Mouse (Mus musculus) hindbrain, postnatal 0 days (tissue): ENCODE data around the gene Cmip. TPM values are rescaled to one million over a fixed set of nuclear protein-coding genes. Genes with fewer than 3 reads are reported as not detected.

Source experiments
- ATAC-seq: fragments of 200-750 bp; cut with Nextera tagmentation; 2 replicates; pipeline ENCODE4 v1.8.0; 2017; ENCODE audit warnings: mild to moderate bottlenecking, moderate TSS enrichment, moderate library complexity
- DNase-seq: peaks from one replicate; pipeline ENCODE4 v3.0.0-alpha.2; 2015; ENCODE audit warnings: low spot score
- H3K27ac ChIP-seq: fragments of 300-500 bp; sonication (generic); 2 replicates; pipeline ENCODE4 v1.5.1; 2014; ENCODE audit warnings: mild to moderate bottlenecking
- H3K27me3 ChIP-seq: fragments of 300-500 bp; sonication (generic); 2 replicates; pipeline ENCODE4 v1.6.1; 2014; ENCODE audit warnings: low read length, mixed read lengths; ENCODE audit not compliant: insufficient read depth
- H3K36me3 ChIP-seq: fragments of 300-500 bp; sonication (generic); 2 replicates; pipeline ENCODE4 v1.6.1; 2014; ENCODE audit warnings: low read length, mixed read lengths; ENCODE audit not compliant: insufficient read depth
- H3K4me1 ChIP-seq: fragments of 300-500 bp; sonication (generic); 2 replicates; pipeline ENCODE4 v1.6.1; 2014; ENCODE audit warnings: antibody characterized with exemption, low read length, mixed read lengths; ENCODE audit not compliant: insufficient read depth
- H3K4me2 ChIP-seq: fragments of 300-500 bp; sonication (generic); 2 replicates; pipeline ENCODE4 v1.6.1; 2014; ENCODE audit warnings: low read depth, mild to moderate bottlenecking, low read length, moderate library complexity, mixed read lengths
- H3K4me3 ChIP-seq: fragments of 300-500 bp; sonication (generic); 2 replicates; pipeline ENCODE4 v1.5.1; 2014; ENCODE audit warnings: low read length
- H3K9ac ChIP-seq: fragments of 300-500 bp; sonication (generic); replicated peaks from 2 replicates; pipeline ENCODE4 v1.6.1; 2014; ENCODE audit warnings: mild to moderate bottlenecking, low read length, moderate library complexity, mixed read lengths
- H3K9me3 ChIP-seq: fragments of 300-500 bp; sonication (generic); 2 replicates; pipeline ENCODE4 v1.6.1; 2016; ENCODE audit warnings: low read length, mixed read lengths
- CTCF ChIP-seq: IDR thresholded peaks from 2 replicates; pipeline ENCODE4 v1.5.1; 2016; ENCODE audit warnings: antibody characterized with exemption, control low read depth, low read depth
- WGBS: fragments of 180-500 bp; shearing (Covaris S2); extraction: QIAGEN DNeasy Blood & Tissue Kit; methylation state at CpG from one replicate; pipeline ENCODE4 v1.1.7; 2014; 5-methylcytosine and 5-hydroxymethylcytosine counted together
- polyA plus RNA-seq: library from polyadenylated mRNA; unstranded; fragments of >200 nt; fragmentation: Nextera tagmentation; extraction: Ambion mirVana; gene quantifications from 2 replicates; pipeline ENCODE4 v1.2.1, GENCODE M21; 2015
- total RNA-seq: library from RNA; depleted of rRNA; stranded (reverse); fragments of >200 nt; gene quantifications from 2 replicates; pipeline ENCODE4 v1.2.3, GENCODE M21; 2014

The Cmip gene
- total and polyA plus RNA-seq, 2 experiments from 2014 or later, result 163 to 230 TPM

- DNase-seq (no peak), ATAC-seq (no peak)
- no peaks in the 10 kb centered on the region for H3K27me3 ChIP-seq
- H3K4me2 ChIP-seq, result peak overlapping the region; percentile 88
- peaks cover 20% of the 10 kb centered on the region for H3K4me1 ChIP-seq
- no peak; the same call in 1 of the 2 replicates for TF ChIP-seq CTCF
- H3K9me3 ChIP-seq, result no peaks in the 10 kb centered on the region
- 16% methylated on average over 9 of the region's 9 CpGs for WGBS
- H3K4me3 ChIP-seq, result peak overlapping the region; percentile 74
- no peaks in the 10 kb centered on the region for H3K36me3 ChIP-seq
- H3K9ac ChIP-seq, result 0 out of 2 replicates have a peak overlapping the region, but pooled peaks have one; percentile 13
- no peak overlapping the region for H3K27ac ChIP-seq
These were observed 4.8 kb downstream of the Cmip start for GRCm38 (mm10) chr8:117261702-117262101.

- no peak for DNase-seq
- H3K36me3 ChIP-seq, result no peaks in the 10 kb centered on the region
- peaks cover 20% of the 10 kb centered on the region for H3K4me1 ChIP-seq
- no peaks in the 10 kb centered on the region for H3K9me3 ChIP-seq
- no peak for ATAC-seq
- H3K4me3 ChIP-seq, result no peak overlapping the region
- no peak overlapping the region for H3K9ac ChIP-seq
- 0 out of 2 replicates have a peak overlapping the region, but pooled peaks have one; percentile 10 for H3K4me2 ChIP-seq
- WGBS, result 53% methylated on average over 8 of the region's 8 CpGs
- no peaks in the 10 kb centered on the region for H3K27me3 ChIP-seq
- H3K27ac ChIP-seq, result no peak overlapping the region
- TF ChIP-seq CTCF, result no peak
These were observed 5.8 kb downstream of the Cmip start for GRCm38 (mm10) chr8:117262685-117263084.

- Histone ChIP-seq H3K9me3 (no peaks in the 10 kb centered on the region), H3K36me3 (no peaks in the 10 kb centered on the region), H3K9ac (no peak overlapping the region), H3K27ac (no peak overlapping the region), H3K4me3 (no peak overlapping the region), H3K4me2 (no peak overlapping the region), H3K27me3 (no peaks in the 10 kb centered on the region), H3K4me1 (peaks cover 19% of the 10 kb centered on the region)
- 60% methylated on average over 6 of the region's 6 CpGs for WGBS
- DNase-seq (no peak), ATAC-seq (no peak)
- TF ChIP-seq CTCF, result no peak
These were observed 6.6 kb downstream of the Cmip start for GRCm38 (mm10) chr8:117263442-117263841.

GRCm38 (mm10) chr8:117265079-117265478, 8.2 kb downstream of the Cmip start:
- no peak overlapping the region for H3K9ac ChIP-seq
- no peak for TF ChIP-seq CTCF
- ATAC-seq (no peak), DNase-seq (no peak)
- H3K27ac ChIP-seq, result no peak overlapping the region
- no peaks in the 10 kb centered on the region for H3K36me3 ChIP-seq
- H3K4me2 ChIP-seq, result no peak overlapping the region
- H3K27me3 ChIP-seq, result no peaks in the 10 kb centered on the region
- no peak overlapping the region for H3K4me3 ChIP-seq
- 96% methylated on average over 5 of the region's 5 CpGs for WGBS
- H3K9me3 ChIP-seq, result no peaks in the 10 kb centered on the region
- peaks cover 5% of the 10 kb centered on the region for H3K4me1 ChIP-seq

- H3K4me1 ChIP-seq, result no peaks in the 10 kb centered on the region
- no peak for ATAC-seq
These were observed 10.7 kb downstream of the Cmip start for GRCm38 (mm10) chr8:117267403-117268129.

GRCm38 (mm10) chr8:117278234-117278633, 21.4 kb downstream of the Cmip start:
- H3K9me3 ChIP-seq, result no peaks in the 10 kb centered on the region
- no peaks in the 10 kb centered on the region for H3K36me3 ChIP-seq
- no peak for DNase-seq
- no peak overlapping the region for H3K4me3 ChIP-seq
- peaks cover 29% of the 10 kb centered on the region for H3K4me1 ChIP-seq
- no peak for ATAC-seq
- H3K27me3 ChIP-seq, result no peaks in the 10 kb centered on the region
- WGBS, result 77% methylated on average over 10 of the region's 10 CpGs
- H3K9ac ChIP-seq, result no peak overlapping the region
- no peak for TF ChIP-seq CTCF
- H3K27ac ChIP-seq, result peak overlapping the region; percentile 76
- peak overlapping the region; percentile 41 for H3K4me2 ChIP-seq

More at GRCm38 (mm10) chr8:117267403-117268129, 10.7 kb downstream of the Cmip start:
- no peaks in the 10 kb centered on the region for H3K9me3 ChIP-seq
- no peaks in the 10 kb centered on the region for H3K36me3 ChIP-seq
- no peak for DNase-seq
- no peaks in the 10 kb centered on the region for H3K27me3 ChIP-seq
- no peak for TF ChIP-seq CTCF
- H3K4me3 ChIP-seq, result no peak overlapping the region
- 89% methylated on average over 11 of the region's 11 CpGs for WGBS
- H3K4me2 ChIP-seq, result no peak overlapping the region
- H3K27ac ChIP-seq, result no peak overlapping the region
- H3K9ac ChIP-seq, result no peak overlapping the region

GRCm38 (mm10) chr8:117278668-117279132, 21.8 kb downstream of the Cmip start:
- 11% methylated on average over 20 of the region's 20 CpGs for WGBS
- peak overlapping the region; percentile 76 for H3K27ac ChIP-seq
- no peak overlapping the region; the same call in 1 of the 2 replicates for H3K9ac ChIP-seq
- ATAC-seq (peak; percentile 85), DNase-seq (peak; percentile 77)
- H3K4me2 ChIP-seq, result peak overlapping the region; percentile 41
- no peak for TF ChIP-seq CTCF
- H3K36me3 ChIP-seq, result no peaks in the 10 kb centered on the region
- H3K9me3 ChIP-seq, result no peaks in the 10 kb centered on the region
- H3K27me3 ChIP-seq, result no peaks in the 10 kb centered on the region
- H3K4me3 ChIP-seq, result no peak overlapping the region
- peaks cover 26% of the 10 kb centered on the region for H3K4me1 ChIP-seq
